Mouse (Mus musculus): ENCODE data around the gene Gzmm. TPM values are rescaled to one million over a fixed set of nuclear protein-coding genes. Genes with fewer than 3 reads are reported as not detected.

Gene Gzmm
- total RNA-seq, 2 experiments from 2014 or later, result 2.4 to 3.1 TPM

- no peak for DNase-seq (ENCODE audit: extremely low spot score in 1 of 2, low spot score in 1 of 2)
Observed at GRCm38 (mm10) chr10:79680606-79681495, 8.0 kb upstream of the Gzmm start.

GRCm38 (mm10) chr10:79681591-79682245, 7.1 kb upstream of the Gzmm start, which contains the start of gene Cdc34:
Cdc34 (plus strand) TSS chr10:79682195.
- peak; percentile 97 for DNase-seq (ENCODE audit: extremely low spot score in 1 of 2, low spot score in 1 of 2)

- no peak for DNase-seq (ENCODE audit: extremely low spot score in 1 of 2, low spot score in 1 of 2)
Observed at GRCm38 (mm10) chr10:79682551-79682915, 6.3 kb upstream of the Gzmm start.

GRCm38 (mm10) chr10:79682916-79683582, 5.8 kb upstream of the Gzmm start:
- DNase-seq (ENCODE audit: extremely low spot score in 1 of 2, low spot score in 1 of 2), result peak in 1 of 2 experiments; percentile 61

GRCm38 (mm10) chr10:79683726-79684640, 4.8 kb upstream of the Gzmm start:
- no peak for DNase-seq (ENCODE audit: extremely low spot score in 1 of 2, low spot score in 1 of 2)

- no peak for DNase-seq (ENCODE audit: extremely low spot score in 1 of 2, low spot score in 1 of 2)
Observed at GRCm38 (mm10) chr10:79684770-79685600, 3.8 kb upstream of the Gzmm start.

- no peak for DNase-seq (ENCODE audit: extremely low spot score in 1 of 2, low spot score in 1 of 2)
Observed at GRCm38 (mm10) chr10:79686219-79686618, 2.6 kb upstream of the Gzmm start.

- no peak for DNase-seq (ENCODE audit: extremely low spot score in 1 of 2, low spot score in 1 of 2)
Observed at GRCm38 (mm10) chr10:79686691-79687090, 2.1 kb upstream of the Gzmm start.

GRCm38 (mm10) chr10:79687513-79687912, 1.3 kb upstream of the Gzmm start:
- DNase-seq (ENCODE audit: extremely low spot score in 1 of 2, low spot score in 1 of 2), result no peak

GRCm38 (mm10) chr10:79689178-79689577, 358 bp downstream of the Gzmm start:
- no peak for DNase-seq (ENCODE audit: extremely low spot score in 1 of 2, low spot score in 1 of 2)

GRCm38 (mm10) chr10:79691986-79692548, 3.2 kb downstream of the Gzmm start:
- no peak for DNase-seq (ENCODE audit: extremely low spot score in 1 of 2, low spot score in 1 of 2)

GRCm38 (mm10) chr10:79693580-79694378, 5.0 kb downstream of the Gzmm start:
- DNase-seq (ENCODE audit: extremely low spot score in 1 of 2, low spot score in 1 of 2), result no peak

GRCm38 (mm10) chr10:79694379-79694655, 5.5 kb downstream of the Gzmm start:
- DNase-seq (ENCODE audit: extremely low spot score in 1 of 2, low spot score in 1 of 2), result no peak

GRCm38 (mm10) chr10:79695231-79696128, 6.7 kb downstream of the Gzmm start:
- peak; percentile 59 to 81 for DNase-seq (ENCODE audit: extremely low spot score in 1 of 2, low spot score in 1 of 2)

- DNase-seq (ENCODE audit: extremely low spot score in 1 of 2, low spot score in 1 of 2), result no peak
Observed at GRCm38 (mm10) chr10:79696129-79696651, 7.4 kb downstream of the Gzmm start.

GRCm38 (mm10) chr10:79697916-79698315, 9.1 kb downstream of the Gzmm start:
- no peak for DNase-seq (ENCODE audit: extremely low spot score in 1 of 2, low spot score in 1 of 2)

GRCm38 (mm10) chr10:79698459-79698858, 9.6 kb downstream of the Gzmm start:
- no peak for DNase-seq (ENCODE audit: extremely low spot score in 1 of 2, low spot score in 1 of 2)
